Mouse (Mus musculus) bone marrow, adult 2 months (tissue): Measurements from ENCODE around the gene Tesk1. TPM values are rescaled to one million over a fixed set of nuclear protein-coding genes. Genes with fewer than 3 reads are reported as not detected.

Experiments used
- H3K27ac ChIP-seq: fragments of 200-500 bp; 2 replicates; pipeline ENCODE4 v1.5.1; 2012; ENCODE audit warnings: low read depth, mild to moderate bottlenecking, control low read depth, inconsistent platforms, low read length; ENCODE audit not compliant: control insufficient read depth, poor library complexity, insufficient read depth
- H3K4me1 ChIP-seq: fragments of 200-500 bp; 2 replicates; pipeline ENCODE4 v1.6.1; 2011; ENCODE audit warnings: low read length; ENCODE audit not compliant: control insufficient read depth, insufficient read depth
- H3K4me3 ChIP-seq: fragments of 200-500 bp; replicated peaks from 2 replicates; pipeline ENCODE3; 2011; ENCODE audit warnings: mild to moderate bottlenecking, low read depth, low read length, control low read depth; ENCODE audit not compliant: control insufficient read depth
- CTCF ChIP-seq: fragments of 200-500 bp; IDR thresholded peaks from 2 replicates; pipeline ENCODE4 v1.5.1; 2011; ENCODE audit warnings: low read length, control low read depth; ENCODE audit not compliant: control insufficient read depth, insufficient read depth
- POLR2A ChIP-seq: fragments of 200-500 bp; IDR thresholded peaks from 2 replicates; pipeline ENCODE4 v1.6.1; 2011; ENCODE audit warnings: low read depth, mild to moderate bottlenecking, control low read depth, low read length, borderline replicate concordance; ENCODE audit not compliant: control insufficient read depth
- WGBS: fragments of 180-500 bp; shearing (Covaris S2); methylation state at CpG from one replicate; pipeline ENCODE4 v1.1.7; 2018; 5-methylcytosine and 5-hydroxymethylcytosine counted together
- polyA plus RNA-seq: library from polyadenylated mRNA; stranded (reverse); fragments of >200 nt; gene quantifications from 2 replicates; pipeline ENCODE4 v1.2.4, GENCODE M21; 2011; ENCODE audit warnings: low replicate concordance; ENCODE audit not compliant: missing spikeins, insufficient read depth, insufficient read length

The Tesk1 gene
- polyA plus RNA-seq, 1 experiment, result 6.0 TPM

DNA sequence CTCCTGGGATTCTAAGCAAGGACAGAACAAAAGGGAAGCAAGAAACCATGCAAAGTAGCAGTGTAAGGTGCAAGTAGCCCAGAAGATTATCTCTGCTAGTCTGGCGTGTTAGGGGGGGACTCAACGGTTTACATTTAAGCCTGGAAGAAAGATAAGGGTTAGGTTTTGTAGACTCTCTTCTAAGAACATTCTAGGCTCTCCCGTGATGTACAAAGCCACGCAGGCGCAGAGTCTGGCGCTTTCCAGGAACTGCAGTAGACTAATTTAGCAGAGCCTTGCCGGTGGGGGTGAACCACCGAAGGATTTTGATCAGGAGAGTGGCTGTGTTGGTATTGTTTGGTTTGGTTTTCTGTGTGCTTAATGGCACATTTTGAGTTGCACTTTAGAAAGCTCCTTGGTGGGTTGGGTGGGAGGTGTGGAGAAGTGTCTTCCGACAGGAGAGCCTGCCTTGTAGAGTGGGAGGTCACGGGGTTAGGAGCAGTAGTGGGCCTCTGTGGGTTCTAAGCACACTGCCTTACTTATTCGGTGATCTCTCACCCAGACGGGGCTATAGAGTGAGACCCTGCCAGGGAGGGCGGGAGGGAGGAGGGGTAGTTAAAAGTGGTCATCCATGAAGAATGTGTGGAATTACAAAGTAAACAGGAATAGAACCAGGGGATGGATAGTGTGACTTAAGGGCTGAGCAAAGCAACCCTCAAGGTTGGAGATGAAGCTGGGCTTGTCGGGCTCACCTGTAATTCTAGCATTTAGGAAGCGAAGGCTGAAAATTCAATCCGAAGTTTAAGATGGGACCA, 24.3 kb upstream of the Tesk1 start:
- Histone ChIP-seq H3K4me1 (peaks cover 1% of the 10 kb centered on the region; the same call in 1 of the 2 replicates), H3K27ac (no peak overlapping the region), H3K4me3 (no peak overlapping the region)
- TF ChIP-seq POLR2A, result no peak
- no peak for TF ChIP-seq CTCF
- WGBS, result 67% methylated on average over 16 of the region's 16 CpGs

DNA sequence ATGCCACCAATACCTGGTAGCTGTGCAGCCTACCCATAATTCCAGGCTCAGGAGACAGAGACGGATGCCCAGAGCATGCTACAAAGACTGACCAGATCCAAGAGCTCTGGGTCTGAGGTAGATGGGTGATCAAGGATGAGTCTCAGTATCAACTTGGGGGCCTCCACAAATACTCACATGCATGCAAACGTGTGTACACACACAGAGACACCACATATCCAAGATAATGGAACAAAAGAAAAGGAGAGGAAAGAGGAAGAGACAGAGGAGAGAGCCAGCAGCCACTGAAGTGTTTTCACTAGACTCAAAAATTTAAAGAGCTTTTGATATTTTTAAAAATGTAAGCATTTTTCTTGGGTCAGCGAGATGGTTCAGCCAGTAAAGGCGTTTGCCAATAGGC, 23.3 kb upstream of the Tesk1 start:
- 87% methylated on average over 4 of the region's 4 CpGs for WGBS
- no peak overlapping the region for H3K27ac ChIP-seq

GRCm38 (mm10) chr4:43418973-43419656, 22.6 kb upstream of the Tesk1 start:
- TF ChIP-seq POLR2A, result no peak
- no peak for TF ChIP-seq CTCF
- peaks cover 1% of the 10 kb centered on the region; the same call in 1 of the 2 replicates for H3K4me1 ChIP-seq
- whole genome bisulfite sequencing, result 66% methylated on average over 15 of the region's 15 CpGs
- H3K4me3 ChIP-seq, result no peak overlapping the region
- H3K27ac ChIP-seq, result no peak overlapping the region

More for the DNA sequence above, 23.3 kb upstream of the Tesk1 start:
- peaks cover 1% of the 10 kb centered on the region; the same call in 1 of the 2 replicates for H3K4me1 ChIP-seq
- H3K4me3 ChIP-seq, result no peak overlapping the region
- no peak for TF ChIP-seq CTCF
- no peak for TF ChIP-seq POLR2A

DNA sequence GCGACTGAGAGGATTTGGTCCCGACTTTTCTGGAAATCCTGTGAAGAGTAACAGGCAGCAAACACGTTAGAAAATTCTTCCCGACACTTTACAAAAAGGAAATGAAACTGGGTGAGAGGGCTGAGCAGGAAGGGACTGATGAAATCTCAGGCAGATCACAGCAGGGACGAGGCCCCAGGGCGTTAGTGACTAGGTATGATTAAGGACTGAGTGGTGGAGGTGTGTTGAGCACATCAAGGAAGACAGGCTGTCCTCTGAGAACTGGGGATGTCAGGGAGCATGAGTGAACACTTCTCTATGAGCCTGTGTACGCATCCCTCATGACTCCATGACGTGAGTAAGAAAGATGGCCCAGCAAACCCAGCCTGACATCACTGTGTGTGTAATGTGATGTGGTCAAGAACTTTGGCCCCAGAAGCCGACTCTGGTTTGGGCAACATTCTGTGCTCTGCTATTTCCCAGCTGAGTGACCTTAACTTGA, 21.9 kb upstream of the Tesk1 start:
- peaks cover 1% of the 10 kb centered on the region; the same call in 1 of the 2 replicates for H3K4me1 ChIP-seq
- 32% methylated on average over 9 of the region's 9 CpGs for WGBS
- H3K4me3 ChIP-seq, result no peak overlapping the region
- no peak for TF ChIP-seq POLR2A
- TF ChIP-seq CTCF, result no peak
- no peak overlapping the region for H3K27ac ChIP-seq

- WGBS, result 3% methylated on average over 6 of the region's 6 CpGs
- no peak for TF ChIP-seq POLR2A
- peak; percentile 80 for TF ChIP-seq CTCF
- H3K4me3 ChIP-seq, result no peak overlapping the region
- no peak overlapping the region for H3K27ac ChIP-seq
- H3K4me1 ChIP-seq, result peaks cover 1% of the 10 kb centered on the region; the same call in 1 of the 2 replicates
These were observed 21.4 kb upstream of the Tesk1 start for GRCm38 (mm10) chr4:43420305-43420704.

DNA sequence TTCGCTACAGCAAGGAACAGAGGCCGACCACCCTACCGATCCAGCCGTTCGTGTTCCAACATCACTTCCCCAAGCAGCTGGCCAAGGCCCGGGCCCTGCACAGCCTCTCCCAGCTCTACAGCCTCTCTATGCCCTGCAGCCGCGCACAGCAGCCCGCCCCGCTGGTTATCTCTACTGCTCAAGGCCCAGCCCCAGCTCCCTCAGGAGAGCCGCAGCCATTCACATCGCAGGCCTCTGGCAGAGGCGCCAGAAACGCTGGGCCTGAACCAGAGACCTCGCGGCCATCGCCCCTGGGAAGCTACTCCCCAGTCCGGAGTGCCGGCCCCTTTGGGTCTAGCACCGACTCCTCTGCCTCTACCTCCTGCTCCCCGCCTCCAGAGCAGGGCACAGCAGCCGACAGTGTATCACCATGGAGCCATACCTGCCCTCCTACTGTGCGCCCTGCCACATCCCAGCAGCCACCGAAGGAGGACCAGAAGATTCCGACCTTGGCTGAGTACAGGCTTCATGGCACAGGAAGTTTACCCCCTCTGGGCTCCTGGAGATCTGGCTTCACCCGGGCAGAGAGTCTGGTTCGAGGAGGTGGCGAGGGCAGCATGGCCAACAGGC, 20.0 kb upstream of the Tesk1 start:
- H3K4me1 ChIP-seq, result peaks cover 1% of the 10 kb centered on the region; the same call in 1 of the 2 replicates
- TF ChIP-seq CTCF (no peak), POLR2A (no peak)
- 87% methylated on average over 28 of the region's 28 CpGs for WGBS

GRCm38 (mm10) chr4:43423267-43423934, 18.3 kb upstream of the Tesk1 start:
- H3K27ac ChIP-seq, result no peak overlapping the region
- no peak for TF ChIP-seq CTCF
- no peak for TF ChIP-seq POLR2A
- no peak overlapping the region for H3K4me3 ChIP-seq
- 82% methylated on average over 20 of the region's 20 CpGs for WGBS
- peaks cover 1% of the 10 kb centered on the region; the same call in 1 of the 2 replicates for H3K4me1 ChIP-seq

More for the DNA sequence above, 20.0 kb upstream of the Tesk1 start:
- Histone ChIP-seq H3K27ac (no peak overlapping the region), H3K4me3 (no peak overlapping the region)

DNA sequence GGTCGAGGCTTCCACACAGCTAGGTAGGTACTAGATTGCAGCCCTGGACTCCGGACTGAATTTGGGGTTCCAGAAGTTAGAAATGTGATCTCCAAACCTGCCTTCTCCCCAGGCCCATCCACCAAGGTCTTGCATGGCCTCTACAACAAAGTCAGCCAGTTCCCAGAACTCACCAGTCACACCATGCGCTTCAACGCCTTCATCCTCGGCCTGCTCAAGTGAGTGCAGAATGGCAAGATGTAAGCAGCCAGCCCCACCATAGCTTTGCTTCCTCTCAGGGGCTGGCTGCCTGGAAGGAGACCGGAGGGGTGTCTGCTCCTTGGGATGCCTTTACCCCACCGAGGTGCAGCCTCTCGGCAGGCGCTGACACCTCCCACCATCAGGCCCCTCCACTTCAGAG, 17.7 kb upstream of the Tesk1 start:
- Histone ChIP-seq H3K4me1 (peaks cover 1% of the 10 kb centered on the region; the same call in 1 of the 2 replicates), H3K27ac (no peak overlapping the region), H3K4me3 (no peak overlapping the region)
- no peak for TF ChIP-seq POLR2A
- 88% methylated on average over 9 of the region's 9 CpGs for WGBS

DNA sequence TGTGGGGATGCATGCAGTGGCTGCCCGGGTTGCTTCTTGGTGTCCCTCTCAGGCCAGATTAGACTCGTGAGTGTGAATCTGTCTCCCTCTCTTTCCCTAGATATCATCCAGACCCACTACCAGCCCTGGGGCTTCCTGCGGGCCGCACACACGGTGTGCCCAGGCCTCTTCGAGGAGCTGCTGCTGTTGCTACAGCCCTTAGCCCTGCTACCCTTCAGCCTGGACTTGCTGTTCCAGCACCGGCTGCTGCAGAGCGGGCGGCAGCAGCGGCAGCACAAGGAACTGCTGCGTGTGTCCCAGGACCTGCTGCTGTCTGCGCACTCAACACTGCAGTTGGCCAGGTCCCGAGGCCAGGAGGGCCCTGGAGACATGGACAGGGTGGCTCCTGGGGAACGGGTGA, 16.5 kb upstream of the Tesk1 start:
- TF ChIP-seq POLR2A (no peak), CTCF (no peak)
- WGBS, result 41% methylated on average over 14 of the region's 14 CpGs
- no peak overlapping the region for H3K4me3 ChIP-seq
- H3K27ac ChIP-seq, result no peak overlapping the region
- H3K4me1 ChIP-seq, result no peaks in the 10 kb centered on the region
